Mouse (Mus musculus) myocyte (in vitro differentiated cells): Measurements from ENCODE around the gene Npas2. TPM values are rescaled to one million over a fixed set of nuclear protein-coding genes. Genes with fewer than 3 reads are reported as not detected.

Source experiments
- H3K27me3 ChIP-seq: one replicate; pipeline ENCODE4 v1.6.1; 2011; ENCODE audit not compliant: control insufficient read depth, insufficient read depth, insufficient read length
- H3K36me3 ChIP-seq: one replicate; pipeline ENCODE4 v1.6.1; 2011; ENCODE audit not compliant: control insufficient read depth, insufficient read depth
- H3K4me2 ChIP-seq: one replicate; pipeline ENCODE4 v1.6.1; 2011; ENCODE audit warnings: low read depth, control low read depth
- H3K4me3 ChIP-seq: one replicate; pipeline ENCODE4 v1.5.1; 2011; ENCODE audit warnings: mild to moderate bottlenecking, control low read depth, moderate library complexity
- H3K79me2 ChIP-seq: one replicate; pipeline ENCODE4 v1.6.1; 2011; ENCODE audit not compliant: control insufficient read depth, insufficient read depth
- H3ac ChIP-seq: one replicate; pipeline ENCODE4 v1.6.1; 2011; ENCODE audit not compliant: control insufficient read depth, insufficient read length
- CEBPB ChIP-seq: IDR thresholded peaks from 2 replicates; pipeline ENCODE4 v1.6.1; 2011; ENCODE audit warnings: mild to moderate bottlenecking, moderate library complexity; ENCODE audit not compliant: poor library complexity, insufficient read depth, severe bottlenecking
- E2F4 ChIP-seq: IDR thresholded peaks from one replicate; pipeline ENCODE4 v1.6.1; 2011; ENCODE audit warnings: mild to moderate bottlenecking, control low read depth, moderate library complexity; ENCODE audit not compliant: insufficient read depth
- MAX ChIP-seq: IDR thresholded peaks from one replicate; pipeline ENCODE4 v1.6.1; 2011; ENCODE audit warnings: low read depth, mild to moderate bottlenecking, control low read depth
- MYOD1 ChIP-seq, 3 experiments: IDR thresholded peaks; one replicate each; pipeline ENCODE4 v1.6.1; 2011; ENCODE audit warnings: control low read depth in 2 of 3, low read depth in 2 of 3, mild to moderate bottlenecking in 2 of 3, moderate library complexity in 1 of 3; ENCODE audit not compliant: insufficient read length in 2 of 3, control insufficient read depth in 1 of 3
- MYOG ChIP-seq, 3 experiments: IDR thresholded peaks; one replicate each; pipeline ENCODE4 v1.6.1; 2011; ENCODE audit warnings: control low read depth in 2 of 3, low read depth in 2 of 3, mild to moderate bottlenecking in 2 of 3; ENCODE audit not compliant: insufficient read length in 2 of 3, control insufficient read depth in 1 of 3, insufficient read depth in 1 of 3
- POLR2A ChIP-seq: IDR thresholded peaks from one replicate; pipeline ENCODE4 v1.6.1; 2011; ENCODE audit warnings: low read depth, mild to moderate bottlenecking, control low read depth, moderate library complexity; ENCODE audit not compliant: insufficient read length
- POLR2AphosphoS2 ChIP-seq: IDR thresholded peaks from one replicate; pipeline ENCODE4 v1.6.1; 2011; ENCODE audit warnings: low read depth, control low read depth; ENCODE audit not compliant: insufficient read length
- REST ChIP-seq: IDR thresholded peaks from one replicate; pipeline ENCODE4 v1.6.1; 2011; ENCODE audit warnings: mild to moderate bottlenecking, control low read depth, moderate library complexity; ENCODE audit not compliant: insufficient read depth, insufficient read length
- SRF ChIP-seq: IDR thresholded peaks from one replicate; pipeline ENCODE4 v1.6.1; 2011; ENCODE audit warnings: low read depth; ENCODE audit not compliant: control insufficient read depth, insufficient read length
- TCF12 ChIP-seq: IDR thresholded peaks from one replicate; pipeline ENCODE4 v1.6.1; 2011; ENCODE audit warnings: mild to moderate bottlenecking, control low read depth; ENCODE audit not compliant: poor library complexity, insufficient read depth, severe bottlenecking
- TCF3 ChIP-seq: IDR thresholded peaks from one replicate; pipeline ENCODE4 v1.6.1; 2011; ENCODE audit warnings: low read depth, control low read depth; ENCODE audit not compliant: insufficient read length
- USF1 ChIP-seq: IDR thresholded peaks from one replicate; pipeline ENCODE4 v1.6.1; 2011; ENCODE audit warnings: low read depth, mild to moderate bottlenecking, control low read depth, moderate library complexity
- polyA plus RNA-seq: library from polyadenylated mRNA; unstranded; fragments of >200 nt; fragmentation: generic; extraction: Trizol; gene quantifications from one replicate; pipeline ENCODE4 v1.2.1, GENCODE M21; 2012; ENCODE audit warnings: missing spikeins

The Npas2 gene
- polyA plus RNA-seq, 1 experiment = 0.01 TPM

DNA sequence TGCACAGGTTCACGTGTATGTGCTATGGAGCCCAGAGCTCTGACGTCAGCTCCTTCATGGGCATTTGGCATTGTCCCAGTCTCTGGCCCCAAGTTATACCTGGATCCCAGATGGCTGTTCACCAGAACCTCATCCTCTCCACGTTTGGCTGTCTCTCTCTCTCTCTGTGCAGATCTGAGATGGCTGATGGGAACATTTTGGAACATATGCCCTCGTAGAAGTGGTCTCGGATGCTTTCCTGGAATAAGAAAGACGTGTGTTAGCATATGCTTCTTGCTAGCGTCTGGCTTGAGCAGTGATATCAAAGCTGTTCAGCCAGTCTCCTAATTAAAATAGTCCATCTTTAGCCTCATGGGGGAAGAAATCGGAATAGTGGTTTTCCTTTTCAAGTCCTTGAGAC lies 143.3 kb downstream of the Npas2 start:
- H3ac ChIP-seq = no peak overlapping the region
- H3K4me3 ChIP-seq = no peak overlapping the region
- TF ChIP-seq TCF3 (no peak), POLR2AphosphoS2 (no peak), REST (no peak), TCF12 (no peak), POLR2A (no peak), SRF (no peak), USF1 (no peak), MYOG (IDR thresholded peaks at IDR 0.05; ENCODE audit: control insufficient read depth in 1 of 3, insufficient read depth in 1 of 3, insufficient read length in 2 of 3, low read depth in 2 of 3) (no peak), CEBPB (no peak), MAX (no peak), MYOD1 (IDR thresholded peaks at IDR 0.05; ENCODE audit: control insufficient read depth in 1 of 3, insufficient read length in 2 of 3, low read depth in 2 of 3) (no peak), E2F4 (no peak)
- no peak overlapping the region for H3K4me2 ChIP-seq
- H3K36me3 ChIP-seq = no peaks in the 10 kb centered on the region
- no peaks in the 10 kb centered on the region for H3K79me2 ChIP-seq
- peaks cover 16% of the 10 kb centered on the region for H3K27me3 ChIP-seq

DNA sequence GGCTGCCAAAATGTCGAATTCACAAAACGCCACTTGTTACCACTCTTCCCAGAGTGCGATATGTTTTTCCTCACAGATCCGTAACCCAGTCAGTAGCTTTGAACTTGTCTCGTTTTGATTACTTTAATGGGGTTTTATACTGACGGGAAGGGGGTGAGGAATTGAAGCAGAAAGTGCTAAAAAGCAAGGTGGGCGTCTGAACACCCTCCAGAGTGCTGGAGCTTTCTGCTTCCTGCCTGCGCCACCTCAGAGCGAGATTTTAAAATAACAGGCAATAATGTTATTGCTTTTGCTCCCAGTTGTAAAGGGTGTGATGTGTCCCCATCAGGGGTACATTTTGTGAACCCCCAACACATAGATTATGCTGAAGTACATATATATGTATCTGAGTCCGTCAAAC lies 145.3 kb downstream of the Npas2 start:
- H3K79me2 ChIP-seq = no peaks in the 10 kb centered on the region
- H3K4me2 ChIP-seq = no peak overlapping the region
- no peaks in the 10 kb centered on the region for H3K36me3 ChIP-seq
- no peak for TF ChIP-seq TCF12
- TF ChIP-seq POLR2AphosphoS2 = no peak
- no peak for TF ChIP-seq USF1
- TF ChIP-seq SRF = no peak
- no peak for TF ChIP-seq E2F4
- TF ChIP-seq POLR2A = no peak
- TF ChIP-seq REST = no peak
- no peak for TF ChIP-seq TCF3
- TF ChIP-seq MYOG (IDR thresholded peaks at IDR 0.05; ENCODE audit: control insufficient read depth in 1 of 3, insufficient read depth in 1 of 3, insufficient read length in 2 of 3, low read depth in 2 of 3) = no peak
- no peak for TF ChIP-seq CEBPB
- TF ChIP-seq MAX = no peak
- TF ChIP-seq MYOD1 (IDR thresholded peaks at IDR 0.05; ENCODE audit: control insufficient read depth in 1 of 3, insufficient read length in 2 of 3, low read depth in 2 of 3) = no peak
- H3ac ChIP-seq = no peak overlapping the region
- H3K4me3 ChIP-seq = no peak overlapping the region
- H3K27me3 ChIP-seq = peaks cover 16% of the 10 kb centered on the region

DNA sequence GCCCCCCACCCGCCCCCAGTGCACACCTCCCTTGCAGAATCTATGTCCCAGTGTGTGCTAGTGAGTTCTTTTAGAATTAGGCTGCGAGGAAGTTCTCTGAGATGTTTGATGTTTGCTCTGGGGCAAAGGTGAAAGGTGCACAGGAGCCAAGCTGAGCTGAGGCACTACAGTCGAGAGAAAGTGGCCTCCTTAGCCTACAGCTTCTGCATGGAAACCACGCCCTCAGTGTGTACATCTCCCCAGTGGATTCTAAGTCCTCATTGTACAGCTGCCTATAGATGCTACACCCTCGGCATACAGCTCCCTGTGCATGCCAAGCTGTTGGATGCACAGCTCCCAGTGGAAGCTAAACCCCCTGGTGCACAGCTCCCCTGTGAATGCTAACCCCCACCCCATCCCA lies 145.9 kb downstream of the Npas2 start:
- H3K36me3 ChIP-seq = no peaks in the 10 kb centered on the region
- H3K4me2 ChIP-seq = no peak overlapping the region
- H3K4me3 ChIP-seq = no peak overlapping the region
- H3K27me3 ChIP-seq = peaks cover 16% of the 10 kb centered on the region
- no peak overlapping the region for H3ac ChIP-seq
- H3K79me2 ChIP-seq = no peaks in the 10 kb centered on the region
- TF ChIP-seq MAX = no peak
- TF ChIP-seq POLR2A = no peak
- no peak for TF ChIP-seq MYOG (IDR thresholded peaks at IDR 0.05; ENCODE audit: control insufficient read depth in 1 of 3, insufficient read depth in 1 of 3, insufficient read length in 2 of 3, low read depth in 2 of 3)
- no peak for TF ChIP-seq TCF3
- TF ChIP-seq POLR2AphosphoS2 = no peak
- no peak for TF ChIP-seq E2F4

DNA sequence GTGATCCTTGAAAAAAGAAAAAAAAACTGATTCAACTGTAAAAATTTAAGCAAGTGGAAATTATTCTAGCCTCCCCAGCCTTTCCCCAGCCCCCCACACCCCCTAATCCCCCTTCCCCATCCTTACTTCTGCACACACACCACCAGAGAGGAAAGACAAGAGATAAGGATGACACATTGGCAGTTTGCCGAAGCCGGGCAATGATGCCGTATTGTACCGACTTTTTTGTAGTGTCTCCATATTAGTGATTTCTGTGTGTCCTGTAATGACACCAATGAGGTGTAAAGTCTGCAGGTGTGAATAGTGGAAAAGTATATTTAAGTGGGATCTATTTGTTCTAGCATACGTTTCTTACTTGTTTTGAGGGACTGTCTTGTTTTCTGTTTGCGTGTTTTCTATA lies 146.6 kb downstream of the Npas2 start:
- Histone ChIP-seq H3K4me2 (no peak overlapping the region), H3ac (no peak overlapping the region), H3K79me2 (no peaks in the 10 kb centered on the region), H3K4me3 (no peak overlapping the region), H3K36me3 (no peaks in the 10 kb centered on the region), H3K27me3 (peaks cover 14% of the 10 kb centered on the region)
- TF ChIP-seq E2F4 (no peak), POLR2A (no peak), REST (no peak), SRF (no peak), MAX (no peak), TCF3 (no peak), TCF12 (no peak), MYOD1 (IDR thresholded peaks at IDR 0.05; ENCODE audit: control insufficient read depth in 1 of 3, insufficient read length in 2 of 3, low read depth in 2 of 3) (no peak), CEBPB (no peak), MYOG (IDR thresholded peaks at IDR 0.05; ENCODE audit: control insufficient read depth in 1 of 3, insufficient read depth in 1 of 3, insufficient read length in 2 of 3, low read depth in 2 of 3) (no peak), USF1 (no peak), POLR2AphosphoS2 (no peak)

DNA sequence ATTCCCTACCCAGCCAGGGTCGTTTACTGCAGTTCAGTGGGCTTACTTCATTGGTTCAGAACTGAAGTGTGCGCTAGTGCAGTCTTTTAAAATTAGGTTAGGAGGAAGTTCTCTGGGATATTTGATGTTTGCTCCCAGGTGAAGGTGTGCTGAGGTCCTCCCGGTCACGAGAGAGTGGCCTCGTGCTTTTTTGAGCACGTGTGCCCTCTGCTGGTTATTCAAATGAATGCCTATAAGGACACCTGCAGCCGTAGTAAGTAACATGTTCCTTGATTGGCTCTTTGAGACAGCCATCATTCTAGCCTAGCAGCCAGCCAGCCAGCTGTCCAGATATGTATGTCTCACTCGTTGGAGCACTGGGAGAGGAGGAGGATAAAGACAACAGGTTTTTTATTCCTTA lies 147.1 kb downstream of the Npas2 start:
- Histone ChIP-seq H3K4me2 (no peak overlapping the region), H3K27me3 (peaks cover 9% of the 10 kb centered on the region), H3ac (no peak overlapping the region), H3K36me3 (no peaks in the 10 kb centered on the region), H3K79me2 (no peaks in the 10 kb centered on the region), H3K4me3 (no peak overlapping the region)
- TF ChIP-seq CEBPB (no peak), MYOG (IDR thresholded peaks at IDR 0.05; ENCODE audit: control insufficient read depth in 1 of 3, insufficient read depth in 1 of 3, insufficient read length in 2 of 3, low read depth in 2 of 3) (no peak), REST (no peak), POLR2A (no peak), POLR2AphosphoS2 (no peak), USF1 (no peak), MYOD1 (IDR thresholded peaks at IDR 0.05; ENCODE audit: control insufficient read depth in 1 of 3, insufficient read length in 2 of 3, low read depth in 2 of 3) (no peak), TCF12 (no peak), MAX (no peak), E2F4 (no peak), SRF (no peak), TCF3 (no peak)
